Mouse (Mus musculus): Measurements from ENCODE around the gene Gm27021.

Gene Gm27021

DNA sequence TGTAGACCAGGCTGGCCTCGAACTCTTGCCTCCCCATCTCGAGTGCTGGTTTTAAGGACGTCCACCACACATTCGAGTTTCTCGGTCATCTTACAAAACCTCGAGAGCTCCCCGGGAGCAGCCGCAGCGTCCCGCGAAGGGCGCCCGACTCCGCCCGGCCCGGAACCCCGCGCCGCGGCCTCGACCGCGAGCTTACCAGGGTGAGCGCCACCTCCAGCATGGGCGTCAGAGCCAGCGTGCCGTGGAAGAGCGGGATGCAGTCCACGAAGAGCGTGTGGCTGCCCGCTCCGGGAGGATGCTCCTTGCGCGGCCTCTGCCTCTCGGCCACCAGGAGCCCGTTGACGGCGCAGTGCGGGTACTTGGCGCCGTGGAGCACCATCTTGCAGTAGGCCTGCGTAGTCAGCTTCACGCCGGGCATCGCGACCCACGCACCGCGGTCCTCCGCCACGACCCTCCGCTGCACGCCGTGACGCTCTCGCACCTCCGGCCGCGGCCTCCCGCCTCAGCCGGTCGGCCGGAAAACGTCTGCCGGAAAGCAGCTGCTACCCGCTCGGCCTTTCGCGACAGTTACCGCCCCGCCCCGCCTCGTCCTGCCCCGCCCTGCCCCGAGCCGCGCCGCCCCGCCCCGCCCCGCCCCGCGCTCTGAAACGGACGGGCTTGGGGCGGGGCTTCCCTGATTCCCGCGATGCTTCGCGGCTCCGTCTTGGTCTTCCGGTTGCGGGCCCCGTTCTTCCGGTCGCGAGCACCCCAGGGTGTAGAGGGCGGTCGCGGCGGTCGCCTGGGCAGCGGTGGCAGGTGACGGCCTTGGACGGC, at the start of gene Gm27021, which contains the start of gene Cox4i1:
Gm27021 (minus strand) TSS at position 519 of the 813 bp plus-strand sequence.
Cox4i1 (plus strand) TSS at position 662 of the 813 bp plus-strand sequence.
- peak; percentile 86 for DNase-seq (ENCODE audit: low read depth, low spot score)

GRCm38 (mm10) chr8:120715996-120716680, 48.3 kb upstream of the Gm27021 start:
- no peak for DNase-seq (ENCODE audit: low read depth, low spot score)

GRCm38 (mm10) chr8:120715200-120715599, 47.3 kb upstream of the Gm27021 start:
- no peak for DNase-seq (ENCODE audit: low read depth, low spot score)

GRCm38 (mm10) chr8:120709176-120709575, 41.3 kb upstream of the Gm27021 start:
- no peak for DNase-seq (ENCODE audit: low read depth, low spot score)

DNA sequence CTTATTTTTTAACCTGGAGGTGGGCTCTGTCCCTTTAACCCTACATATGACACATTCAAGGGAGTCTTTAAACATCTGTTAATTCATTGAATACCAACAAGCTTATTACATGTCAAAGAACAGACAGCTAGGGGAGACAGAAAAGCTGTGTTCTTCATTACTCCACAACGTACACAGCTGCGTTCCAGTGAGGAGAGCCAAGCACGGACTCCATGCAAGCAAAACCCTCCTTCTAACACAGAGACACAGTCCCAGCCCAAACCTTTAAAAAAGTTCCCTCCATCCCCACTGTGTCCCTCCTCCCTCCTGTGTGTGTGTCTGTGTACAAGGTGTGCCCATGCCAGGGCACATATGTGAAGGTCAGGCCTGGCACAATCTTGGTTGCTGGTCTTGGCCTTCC, 38.3 kb upstream of the Gm27021 start:
- no peak for DNase-seq (ENCODE audit: low read depth, low spot score)

DNA sequence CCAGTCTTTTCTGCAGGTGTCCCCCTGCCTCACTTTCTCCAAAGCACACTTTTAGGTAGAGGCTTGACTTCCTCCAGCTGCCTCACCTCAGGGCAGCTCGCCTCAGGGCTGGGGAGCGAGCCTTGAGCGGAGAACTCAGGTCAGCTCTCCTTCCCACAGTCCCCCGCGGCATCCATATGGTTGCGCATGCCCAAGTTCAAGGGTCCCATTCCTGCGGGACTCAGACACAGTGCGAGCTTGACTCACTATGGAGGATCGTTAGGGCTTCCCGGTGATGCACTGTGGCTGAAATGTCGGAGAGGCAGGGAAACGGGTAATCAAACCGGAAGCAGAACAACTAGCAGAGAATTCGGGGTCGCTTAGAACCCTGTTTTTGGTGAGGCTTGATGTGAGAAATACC, 37.3 kb upstream of the Gm27021 start:
- no peak for DNase-seq (ENCODE audit: low read depth, low spot score)

GRCm38 (mm10) chr8:120704203-120704602, 36.3 kb upstream of the Gm27021 start:
- DNase-seq (ENCODE audit: low read depth, low spot score): no peak

- no peak for DNase-seq (ENCODE audit: low read depth, low spot score)
These were observed 34.0 kb upstream of the Gm27021 start for GRCm38 (mm10) chr8:120701758-120702465.

GRCm38 (mm10) chr8:120700053-120700452, 32.2 kb upstream of the Gm27021 start:
- DNase-seq (ENCODE audit: low read depth, low spot score): no peak

DNA sequence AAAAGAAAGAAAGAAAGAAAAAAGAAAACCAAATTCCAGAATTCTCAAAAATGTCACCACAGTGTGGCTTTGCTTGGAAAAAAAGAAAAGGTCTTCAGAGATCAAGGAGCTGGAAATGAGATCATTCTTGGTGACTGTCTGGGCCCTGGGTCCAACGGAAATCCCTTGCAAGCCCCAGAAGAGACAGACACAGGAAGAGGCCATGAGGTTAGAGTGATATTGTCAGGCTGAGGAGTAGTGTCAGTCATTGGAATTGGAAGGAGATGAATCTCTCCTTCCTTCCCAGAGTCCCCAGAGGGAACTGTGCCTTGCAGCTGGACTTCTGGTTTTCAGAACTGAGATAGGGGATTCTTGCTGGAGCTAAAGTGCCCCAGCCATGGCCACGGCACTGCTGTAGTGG, 31.7 kb upstream of the Gm27021 start:
- DNase-seq (ENCODE audit: low read depth, low spot score): no peak

DNA sequence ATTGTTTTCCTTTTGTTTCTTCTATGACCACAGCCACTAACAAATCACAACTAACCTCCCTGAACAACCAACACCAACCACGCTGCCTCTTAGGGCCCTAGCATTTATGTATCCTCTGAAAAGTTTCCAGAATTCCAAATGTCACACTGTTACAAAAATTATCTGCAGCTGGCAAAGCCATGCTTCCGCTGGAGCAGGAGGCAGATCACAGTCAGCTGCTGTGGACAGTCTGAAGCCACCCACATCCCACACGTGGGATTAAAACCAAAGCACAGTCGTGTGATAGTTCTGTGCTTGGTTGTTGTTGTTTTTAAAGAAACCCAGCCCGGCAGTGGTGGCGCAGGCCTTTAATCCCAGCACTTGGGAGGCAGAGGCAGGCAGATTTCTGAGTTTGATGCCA, 31.2 kb upstream of the Gm27021 start:
- DNase-seq (ENCODE audit: low read depth, low spot score): no peak

- DNase-seq (ENCODE audit: low read depth, low spot score): no peak
These were observed 30.5 kb upstream of the Gm27021 start for GRCm38 (mm10) chr8:120698426-120698825.

DNA sequence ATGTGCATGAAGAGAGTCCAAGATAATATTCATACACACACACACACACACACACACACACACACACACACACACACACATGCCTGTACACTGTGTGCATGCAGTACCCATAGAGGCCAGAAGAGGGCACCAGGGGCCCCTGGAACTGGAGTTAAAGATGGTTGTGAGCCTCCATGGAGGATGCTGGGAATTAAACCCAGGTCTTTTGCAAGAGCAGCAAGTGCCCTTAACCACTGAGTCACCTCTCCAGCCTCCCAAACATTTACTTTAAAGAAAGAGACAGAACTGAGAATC, 30.0 kb upstream of the Gm27021 start:
- peak; percentile 16 for DNase-seq (ENCODE audit: low read depth, low spot score)

- DNase-seq (ENCODE audit: low read depth, low spot score): no peak
These were observed 29.5 kb upstream of the Gm27021 start for GRCm38 (mm10) chr8:120697154-120697978.

- DNase-seq (ENCODE audit: low read depth, low spot score): no peak
These were observed 28.7 kb upstream of the Gm27021 start for GRCm38 (mm10) chr8:120696401-120697153.

DNA sequence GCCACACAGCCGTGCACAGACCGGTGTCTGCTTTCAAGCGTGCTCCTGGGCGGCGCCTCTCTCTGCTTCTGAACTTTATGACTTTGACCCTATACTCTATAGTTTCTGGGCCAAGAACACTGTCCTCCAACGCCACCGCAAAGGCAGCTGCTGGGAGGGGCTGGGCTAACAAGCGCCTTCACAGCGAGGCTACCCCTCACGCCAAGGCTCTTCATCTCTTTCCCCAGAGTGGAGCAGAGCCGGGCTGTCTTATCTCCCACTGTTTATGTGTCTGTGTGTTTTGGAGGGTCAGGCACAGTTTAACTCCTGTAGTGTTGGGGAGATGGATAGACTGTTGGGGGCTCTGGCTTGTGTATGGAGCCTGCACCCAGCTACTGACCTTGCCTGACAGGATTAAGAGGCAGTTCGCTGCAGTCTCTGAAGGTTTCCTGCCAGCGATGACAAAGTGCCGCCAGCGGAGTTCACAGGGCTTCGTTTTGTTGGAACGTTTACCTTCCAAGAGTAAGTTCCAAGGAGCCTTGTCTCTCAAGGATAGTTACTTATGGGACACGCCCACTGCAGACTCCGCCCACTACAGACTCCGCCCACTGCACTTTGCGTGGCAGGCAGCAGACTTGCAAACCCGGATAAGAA, 26.1 kb upstream of the Gm27021 start:
- DNase-seq (ENCODE audit: low read depth, low spot score): peak; percentile 27

- DNase-seq (ENCODE audit: low read depth, low spot score): no peak
These were observed 25.1 kb upstream of the Gm27021 start for GRCm38 (mm10) chr8:120692934-120693333.

- DNase-seq (ENCODE audit: low read depth, low spot score): no peak
These were observed 20.6 kb upstream of the Gm27021 start for GRCm38 (mm10) chr8:120688511-120688910.

GRCm38 (mm10) chr8:120687786-120688185, 19.9 kb upstream of the Gm27021 start:
- no peak for DNase-seq (ENCODE audit: low read depth, low spot score)

DNA sequence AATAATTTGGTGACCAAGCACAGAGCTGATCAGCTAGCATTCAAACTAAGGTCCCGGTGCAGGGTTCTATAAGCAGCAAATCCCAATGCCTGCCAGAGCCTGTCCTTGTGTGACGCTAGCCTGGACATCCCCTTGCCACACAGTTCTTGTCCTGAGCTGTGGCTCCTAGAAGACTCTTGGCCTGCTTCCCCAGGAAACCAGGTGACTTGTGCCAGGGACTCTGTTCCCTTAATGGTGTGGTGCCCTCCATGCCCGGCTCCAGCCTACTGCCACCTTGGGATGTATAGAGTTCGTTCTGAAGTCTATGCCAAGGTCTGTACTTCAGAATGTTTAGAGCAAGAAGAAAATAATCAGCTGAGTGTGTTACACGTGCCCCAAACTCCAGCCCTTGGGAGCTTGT, 18.7 kb upstream of the Gm27021 start:
- no peak for DNase-seq (ENCODE audit: low read depth, low spot score)

All from c-Kit-negative CD71-positive TER-119-positive erythroid progenitor cells, embryonic 14.5 days (primary cell).